Mouse (Mus musculus) heart, embryonic 12.5 days (tissue): Measurements from ENCODE around the gene Amph. TPM values are rescaled to one million over a fixed set of nuclear protein-coding genes. Genes with fewer than 3 reads are reported as not detected.

ENCODE experiments used
- ATAC-seq: fragments of 200-750 bp; cut with Nextera tagmentation; 2 replicates; pipeline ENCODE4 v1.8.0; 2017; ENCODE audit warnings: moderate TSS enrichment, moderate library complexity; ENCODE audit not compliant: insufficient number of reproducible peaks, low FRiP score
- H3K27ac ChIP-seq: fragments of 300-500 bp; sonication (generic); 2 replicates; pipeline ENCODE4 v1.5.1; 2016; ENCODE audit warnings: mild to moderate bottlenecking, moderate library complexity; ENCODE audit not compliant: poor library complexity, severe bottlenecking
- H3K27me3 ChIP-seq: fragments of 300-500 bp; sonication (generic); replicated peaks from 2 replicates; pipeline ENCODE4 v1.6.1; 2016; ENCODE audit warnings: mild to moderate bottlenecking, moderate library complexity
- H3K36me3 ChIP-seq: fragments of 300-500 bp; sonication (generic); 2 replicates; pipeline ENCODE4 v1.6.1; 2016; ENCODE audit warnings: mild to moderate bottlenecking, moderate library complexity
- H3K4me1 ChIP-seq: fragments of 300-500 bp; sonication (generic); replicated peaks from 2 replicates; pipeline ENCODE4 v1.6.1; 2016; ENCODE audit warnings: mild to moderate bottlenecking
- H3K4me2 ChIP-seq: fragments of 300-500 bp; sonication (generic); 2 replicates; pipeline ENCODE4 v1.6.1; 2016; ENCODE audit warnings: mild to moderate bottlenecking, moderate library complexity
- H3K4me3 ChIP-seq: fragments of 300-500 bp; sonication (generic); 2 replicates; pipeline ENCODE4 v1.5.1; 2016; ENCODE audit warnings: mild to moderate bottlenecking
- H3K9ac ChIP-seq: fragments of 300-500 bp; sonication (generic); 2 replicates; pipeline ENCODE4 v1.6.1; 2016; ENCODE audit warnings: mild to moderate bottlenecking, moderate library complexity
- H3K9me3 ChIP-seq: fragments of 300-500 bp; sonication (generic); replicated peaks from 2 replicates; pipeline ENCODE4 v1.6.1; 2016; ENCODE audit warnings: mild to moderate bottlenecking, moderate library complexity
- WGBS: fragments of 180-500 bp; shearing (Covaris S2); methylation state at CpG from one replicate; pipeline ENCODE4 v1.1.7; 2016; 5-methylcytosine and 5-hydroxymethylcytosine counted together
- polyA plus RNA-seq: library from polyadenylated mRNA; unstranded; fragments of >200 nt; fragmentation: Nextera tagmentation; extraction: Ambion mirVana; gene quantifications from 2 replicates; pipeline ENCODE4 v1.2.1, GENCODE M21; 2016

Amph gene
- polyA plus RNA-seq, 1 experiment from 2014 or later, result 1.6 TPM

- Histone ChIP-seq H3K27ac (no peak overlapping the region), H3K9ac (no peak overlapping the region), H3K4me1 (no peaks in the 10 kb centered on the region), H3K4me2 (no peak overlapping the region), H3K4me3 (no peak overlapping the region), H3K27me3 (no peaks in the 10 kb centered on the region), H3K9me3 (no peaks in the 10 kb centered on the region), H3K36me3 (no peaks in the 10 kb centered on the region)
- ATAC-seq, result no peak
- WGBS, result 80% methylated on average over 3 of the region's 3 CpGs
Observed at GRCm38 (mm10) chr13:19026923-19027322, 78.9 kb downstream of the Amph start.

GRCm38 (mm10) chr13:19027766-19028350 lies 79.9 kb downstream of the Amph start:
- no peak overlapping the region for H3K9ac ChIP-seq
- no peak for ATAC-seq
- WGBS, result 81% methylated on average over 6 of the region's 6 CpGs

GRCm38 (mm10) chr13:19031916-19032688 lies 84.1 kb downstream of the Amph start:
- Histone ChIP-seq H3K36me3 (no peaks in the 10 kb centered on the region), H3K4me1 (no peaks in the 10 kb centered on the region), H3K9ac (no peak overlapping the region), H3K4me2 (no peak overlapping the region), H3K4me3 (no peak overlapping the region), H3K27me3 (no peaks in the 10 kb centered on the region), H3K9me3 (no peaks in the 10 kb centered on the region), H3K27ac (no peak overlapping the region)
- no peak for ATAC-seq
- WGBS, result 87% methylated on average over 8 of the region's 8 CpGs

More at GRCm38 (mm10) chr13:19027766-19028350, 79.9 kb downstream of the Amph start:
- H3K27ac ChIP-seq, result no peak overlapping the region
- H3K4me2 ChIP-seq, result no peak overlapping the region
- H3K9me3 ChIP-seq, result no peaks in the 10 kb centered on the region
- H3K27me3 ChIP-seq, result no peaks in the 10 kb centered on the region
- H3K4me1 ChIP-seq, result no peaks in the 10 kb centered on the region
- H3K4me3 ChIP-seq, result no peak overlapping the region
- no peaks in the 10 kb centered on the region for H3K36me3 ChIP-seq

- no peak overlapping the region for H3K27ac ChIP-seq
- WGBS, result 67% methylated on average over 1 of the region's 1 CpGs
- H3K9me3 ChIP-seq, result no peaks in the 10 kb centered on the region
- no peak for ATAC-seq
- H3K27me3 ChIP-seq, result no peaks in the 10 kb centered on the region
- H3K4me2 ChIP-seq, result no peak overlapping the region
- no peak overlapping the region for H3K4me3 ChIP-seq
- no peaks in the 10 kb centered on the region for H3K4me1 ChIP-seq
- H3K9ac ChIP-seq, result no peak overlapping the region
- no peaks in the 10 kb centered on the region for H3K36me3 ChIP-seq
Observed at GRCm38 (mm10) chr13:19052090-19052489, 104.1 kb downstream of the Amph start.

- Histone ChIP-seq H3K4me2 (no peak overlapping the region), H3K9me3 (no peaks in the 10 kb centered on the region), H3K27ac (no peak overlapping the region), H3K27me3 (no peaks in the 10 kb centered on the region), H3K36me3 (no peaks in the 10 kb centered on the region), H3K4me3 (no peak overlapping the region), H3K4me1 (no peaks in the 10 kb centered on the region), H3K9ac (no peak overlapping the region)
- ATAC-seq, result no peak
- WGBS, result 40% methylated on average over 2 of the region's 2 CpGs
Observed at GRCm38 (mm10) chr13:19054504-19054903, 106.5 kb downstream of the Amph start.

GRCm38 (mm10) chr13:19072261-19072660 lies 124.3 kb downstream of the Amph start:
- H3K27me3 ChIP-seq, result no peaks in the 10 kb centered on the region
- no peak overlapping the region for H3K4me2 ChIP-seq
- no peaks in the 10 kb centered on the region for H3K36me3 ChIP-seq
- H3K27ac ChIP-seq, result no peak overlapping the region
- H3K4me1 ChIP-seq, result no peaks in the 10 kb centered on the region
- H3K4me3 ChIP-seq, result no peak overlapping the region
- no peaks in the 10 kb centered on the region for H3K9me3 ChIP-seq
- H3K9ac ChIP-seq, result no peak overlapping the region
- ATAC-seq, result no peak

GRCm38 (mm10) chr13:19077427-19077826 lies 129.4 kb downstream of the Amph start:
- H3K4me2 ChIP-seq, result no peak overlapping the region
- H3K27me3 ChIP-seq, result no peaks in the 10 kb centered on the region
- H3K36me3 ChIP-seq, result no peaks in the 10 kb centered on the region
- H3K4me1 ChIP-seq, result no peaks in the 10 kb centered on the region
- ATAC-seq, result no peak
- 81% methylated on average over 2 of the region's 2 CpGs for WGBS
- no peak overlapping the region for H3K4me3 ChIP-seq
- no peak overlapping the region for H3K9ac ChIP-seq
- H3K9me3 ChIP-seq, result no peaks in the 10 kb centered on the region
- H3K27ac ChIP-seq, result no peak overlapping the region

GRCm38 (mm10) chr13:19081932-19082331 lies 133.9 kb downstream of the Amph start:
- Histone ChIP-seq H3K4me2 (no peak overlapping the region), H3K27ac (no peak overlapping the region), H3K9me3 (no peaks in the 10 kb centered on the region), H3K4me3 (no peak overlapping the region), H3K4me1 (no peaks in the 10 kb centered on the region), H3K36me3 (no peaks in the 10 kb centered on the region), H3K9ac (no peak overlapping the region), H3K27me3 (no peaks in the 10 kb centered on the region)
- ATAC-seq, result no peak
- 84% methylated on average over 4 of the region's 4 CpGs for WGBS

GRCm38 (mm10) chr13:19094571-19094970 lies 146.6 kb downstream of the Amph start:
- H3K36me3 ChIP-seq, result no peaks in the 10 kb centered on the region
- no peak overlapping the region for H3K4me3 ChIP-seq
- no peak overlapping the region for H3K4me2 ChIP-seq
- no peaks in the 10 kb centered on the region for H3K27me3 ChIP-seq
- no peak overlapping the region for H3K27ac ChIP-seq
- no peak for ATAC-seq
- H3K9ac ChIP-seq, result no peak overlapping the region
- H3K4me1 ChIP-seq, result no peaks in the 10 kb centered on the region
- 79% methylated on average over 6 of the region's 6 CpGs for WGBS
- no peaks in the 10 kb centered on the region for H3K9me3 ChIP-seq

GRCm38 (mm10) chr13:19097117-19097516 lies 149.1 kb downstream of the Amph start:
- Histone ChIP-seq H3K4me2 (no peak overlapping the region), H3K27ac (no peak overlapping the region), H3K27me3 (no peaks in the 10 kb centered on the region), H3K4me3 (no peak overlapping the region), H3K9ac (no peak overlapping the region), H3K4me1 (no peaks in the 10 kb centered on the region), H3K9me3 (no peaks in the 10 kb centered on the region), H3K36me3 (no peaks in the 10 kb centered on the region)
- WGBS, result 73% methylated on average over 4 of the region's 4 CpGs
- no peak for ATAC-seq

GRCm38 (mm10) chr13:19101889-19102402 lies 153.9 kb downstream of the Amph start:
- no peaks in the 10 kb centered on the region for H3K36me3 ChIP-seq
- no peak overlapping the region for H3K27ac ChIP-seq
- H3K4me2 ChIP-seq, result no peak overlapping the region
- H3K27me3 ChIP-seq, result no peaks in the 10 kb centered on the region
- WGBS, result 79% methylated on average over 10 of the region's 10 CpGs
- H3K4me1 ChIP-seq, result no peaks in the 10 kb centered on the region
- no peak for ATAC-seq
- H3K9me3 ChIP-seq, result no peaks in the 10 kb centered on the region
- H3K9ac ChIP-seq, result no peak overlapping the region
- H3K4me3 ChIP-seq, result no peak overlapping the region
